21 mouse cellular contexts compared by ENCODE assay signal in the genomic region with DNA sequence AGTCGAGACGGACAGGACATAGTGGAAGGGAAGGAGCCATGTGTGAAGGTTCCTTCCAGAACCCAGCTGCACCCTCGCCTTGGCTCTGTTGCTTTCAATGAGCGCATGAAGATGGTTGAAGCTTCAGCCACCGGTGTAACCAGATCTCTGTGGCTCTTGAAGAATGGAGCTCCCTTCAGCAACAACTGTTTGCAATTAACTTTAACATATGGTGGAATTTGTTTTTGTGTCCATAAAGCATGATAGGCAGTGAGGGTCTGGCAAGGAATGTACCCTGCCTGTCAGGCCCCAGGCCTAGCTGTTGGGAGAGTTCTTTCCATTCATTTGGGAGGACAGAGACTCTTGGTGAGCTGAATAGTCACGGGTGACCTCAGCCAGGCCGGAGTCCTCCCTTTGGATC.
DNase-seq lines count a peak whose midpoint lies in the region; ATAC-seq lines count a peak whose summit lies in the region.
"Had no signal": no experiment of that assay in that cellular context is flagged by ENCODE, and none has a peak within 500 bp of the region (broad histone marks: within the 10 kb centered on the region; RNA-seq: fewer than 3 reads in every experiment).

No protein-coding gene starts in this region.

- 50% methylated on average over 7 of the region's 7 CpGs for WGBS in limb, embryonic 12.5 days
- 79% methylated on average over 7 of the region's 7 CpGs for WGBS in heart, embryonic 10.5 days

- no peaks in the 10 kb centered on the region for H3K36me3 ChIP-seq in limb, embryonic 12.5 days
- H3K36me3 ChIP-seq in heart, embryonic 10.5 days: no peaks in the 10 kb centered on the region
- H3K36me3 ChIP-seq: forebrain, embryonic 10.5 days; heart, embryonic 12.5 days; hindbrain, embryonic 10.5 days had no signal

- ATAC-seq in limb, embryonic 12.5 days (ENCODE audit: insufficient number of reproducible peaks, insufficient read depth, low FRiP score, low TSS enrichment, low read depth): peak; percentile 37; the same call in 1 of the 2 replicates
- ATAC-seq: forebrain, embryonic 14.5 days; intestine, embryonic 16.5 days had no signal

- no peak overlapping the region for H3K9ac ChIP-seq in limb, embryonic 12.5 days (replicated peaks)
- H3K9ac ChIP-seq: heart, embryonic 12.5 days; hindbrain, embryonic 14.5 days had no signal

- no peaks in the 10 kb centered on the region for H3K27me3 ChIP-seq in limb, embryonic 12.5 days
- H3K27me3 ChIP-seq in heart, embryonic 10.5 days (ENCODE audit: insufficient read depth, poor library complexity, severe bottlenecking): no peaks in the 10 kb centered on the region

- H3K4me2 ChIP-seq in limb, embryonic 12.5 days: no peak overlapping the region
- H3K4me2 ChIP-seq: heart, embryonic 12.5 days; hindbrain, embryonic 14.5 days had no signal

- DNase-seq in embryo, embryonic 10.5 days (ENCODE audit: low spot score): peak; percentile 39
- DNase-seq in embryo, embryonic 11 days: no peak
- DNase-seq in forelimb bud, embryonic 11.5 days (ENCODE audit: low read depth, low spot score): peak; percentile 35
- DNase-seq in gastrocnemius, postnatal 4 days (ENCODE audit: low spot score in 2 of 2): no peak
- DNase-seq in lung, postnatal 36 days: no peak
- no peak for DNase-seq in heart, embryonic 10.5 days (ENCODE audit: low spot score)
- no peak for DNase-seq in layer of hippocampus, adult 18-20 months (ENCODE audit: low spot score in 2 of 2)
- DNase-seq: adrenal gland, postnatal 10 days; cerebellum, adult 11 months; cerebellum, adult 9-10 months; cerebellum, postnatal 25 days; gastrocnemius, postnatal 10 days; heart, adult 2 months had no signal

- no peaks in the 10 kb centered on the region for H3K9me3 ChIP-seq in limb, embryonic 12.5 days
- H3K9me3 ChIP-seq in heart, embryonic 10.5 days: no peaks in the 10 kb centered on the region
- H3K9me3 ChIP-seq: forebrain, embryonic 10.5 days; heart, embryonic 12.5 days; hindbrain, embryonic 10.5 days had no signal

- no peak overlapping the region for H3K4me3 ChIP-seq in limb, embryonic 12.5 days (replicated peaks)
- no peak overlapping the region for H3K4me3 ChIP-seq in heart, embryonic 10.5 days
- H3K4me3 ChIP-seq: erythroblast, embryonic 14.5 days; forebrain, embryonic 10.5 days; heart, adult 2 months; heart, embryonic 12.5 days; hindbrain, embryonic 10.5 days had no signal

- H3K4me1 ChIP-seq in limb, embryonic 12.5 days (replicated peaks): peaks cover 15% of the 10 kb centered on the region
- no peaks in the 10 kb centered on the region for H3K4me1 ChIP-seq in heart, embryonic 10.5 days
- H3K4me1 ChIP-seq: heart, embryonic 12.5 days had no signal

- peak overlapping the region; percentile 9; the same call in 1 of the 2 replicates for H3K27ac ChIP-seq in limb, embryonic 12.5 days
- H3K27ac ChIP-seq in heart, embryonic 10.5 days: no peak overlapping the region
- H3K27ac ChIP-seq: forebrain, embryonic 10.5 days; heart, adult 2 months; hindbrain, embryonic 10.5 days; hindbrain, embryonic 14.5 days had no signal

Comparison
In these comparisons a context has a peak if more than half of its experiments do, and no peak if none do; other contexts are left out.
1. DNase-seq: peak in embryo, embryonic 10.5 days (single experiment) and forelimb bud, embryonic 11.5 days (single experiment); none in embryo, embryonic 11 days (single experiment), gastrocnemius, postnatal 4 days (0 of 2), lung, postnatal 36 days (single experiment), heart, embryonic 10.5 days (single experiment) and layer of hippocampus, adult 18-20 months (0 of 2).